Mouse (Mus musculus): ENCODE measurements around the gene Scyl1. TPM values are rescaled to one million over a fixed set of nuclear protein-coding genes. Genes with fewer than 3 reads are reported as not detected.

Gene Scyl1
- polyA plus RNA-seq, 1 experiment from 2014 or later = 58.6 TPM

- WGBS = 62% methylated on average over 7 of the region's 7 CpGs
- peaks cover 43% of the 10 kb centered on the region for H3K4me1 ChIP-seq (replicated peaks; ENCODE audit: control insufficient read depth, insufficient read depth, low read length)
- no peak overlapping the region for H3K9ac ChIP-seq (ENCODE audit: low read depth, low read length)
- no peak overlapping the region for H3K4me2 ChIP-seq
- ATAC-seq (replicated peaks; ENCODE audit: low FRiP score) = no peak; the same call in 1 of the 2 replicates
- H3K4me3 ChIP-seq (ENCODE audit: low read depth, low read length) = no peak overlapping the region
- H3K27ac ChIP-seq (ENCODE audit: low read depth, low read length) = peak overlapping the region; percentile 26; the same call in 1 of the 2 replicates
- DNase-seq (ENCODE audit: low spot score) = no peak
- no peaks in the 10 kb centered on the region for H3K36me3 ChIP-seq (ENCODE audit: control insufficient read depth, insufficient read depth, low read length)
- no peaks in the 10 kb centered on the region for H3K9me3 ChIP-seq (ENCODE audit: control insufficient read depth, low read length)
- no peaks in the 10 kb centered on the region for H3K27me3 ChIP-seq (replicated peaks; ENCODE audit: control insufficient read depth, insufficient read depth, low read length)
These were observed 40.7 kb upstream of the Scyl1 start for GRCm38 (mm10) chr19:5811771-5812504.

GRCm38 (mm10) chr19:5810840-5811563 lies 39.8 kb upstream of the Scyl1 start:
- ATAC-seq (replicated peaks; ENCODE audit: low FRiP score) (no peak), DNase-seq (ENCODE audit: low spot score) (no peak)
- Histone ChIP-seq H3K27me3 (replicated peaks; ENCODE audit: control insufficient read depth, insufficient read depth, low read length) (no peaks in the 10 kb centered on the region), H3K36me3 (ENCODE audit: control insufficient read depth, insufficient read depth, low read length) (no peaks in the 10 kb centered on the region), H3K4me2 (no peak overlapping the region), H3K4me1 (replicated peaks; ENCODE audit: control insufficient read depth, insufficient read depth, low read length) (peaks cover 50% of the 10 kb centered on the region), H3K27ac (ENCODE audit: low read depth, low read length) (peak overlapping the region; percentile 59; the same call in 1 of the 2 replicates), H3K4me3 (ENCODE audit: low read depth, low read length) (no peak overlapping the region), H3K9ac (ENCODE audit: low read depth, low read length) (no peak overlapping the region), H3K9me3 (ENCODE audit: control insufficient read depth, low read length) (no peaks in the 10 kb centered on the region)
- WGBS = 67% methylated on average over 9 of the region's 9 CpGs

- H3K4me2 ChIP-seq = peak overlapping the region; percentile 20; the same call in 1 of the 2 replicates
- peak overlapping the region; percentile 34; the same call in 1 of the 2 replicates for H3K9ac ChIP-seq (ENCODE audit: low read depth, low read length)
- 46% methylated on average over 11 of the region's 11 CpGs for WGBS
- ATAC-seq (replicated peaks; ENCODE audit: low FRiP score) (no peak), DNase-seq (ENCODE audit: low spot score) (no peak)
- H3K4me3 ChIP-seq (ENCODE audit: low read depth, low read length) = no peak overlapping the region
- H3K9me3 ChIP-seq (ENCODE audit: control insufficient read depth, low read length) = no peaks in the 10 kb centered on the region
- H3K27me3 ChIP-seq (replicated peaks; ENCODE audit: control insufficient read depth, insufficient read depth, low read length) = no peaks in the 10 kb centered on the region
- peaks cover 53% of the 10 kb centered on the region for H3K4me1 ChIP-seq (replicated peaks; ENCODE audit: control insufficient read depth, insufficient read depth, low read length)
- no peaks in the 10 kb centered on the region for H3K36me3 ChIP-seq (ENCODE audit: control insufficient read depth, insufficient read depth, low read length)
- H3K27ac ChIP-seq (ENCODE audit: low read depth, low read length) = peak overlapping the region; percentile 59; the same call in 1 of the 2 replicates
These were observed 39.1 kb upstream of the Scyl1 start for GRCm38 (mm10) chr19:5810103-5810839.

- no peaks in the 10 kb centered on the region for H3K27me3 ChIP-seq (replicated peaks; ENCODE audit: control insufficient read depth, insufficient read depth, low read length)
- ATAC-seq (replicated peaks; ENCODE audit: low FRiP score) = no peak
- no peak for DNase-seq (ENCODE audit: low spot score)
- H3K27ac ChIP-seq (ENCODE audit: low read depth, low read length) = peak overlapping the region; percentile 48; the same call in 1 of the 2 replicates
- H3K36me3 ChIP-seq (ENCODE audit: control insufficient read depth, insufficient read depth, low read length) = no peaks in the 10 kb centered on the region
- no peak overlapping the region for H3K4me3 ChIP-seq (ENCODE audit: low read depth, low read length)
- peak overlapping the region; percentile 34; the same call in 1 of the 2 replicates for H3K9ac ChIP-seq (ENCODE audit: low read depth, low read length)
- WGBS = 65% methylated on average over 7 of the region's 7 CpGs
- peak overlapping the region; percentile 20; the same call in 1 of the 2 replicates for H3K4me2 ChIP-seq
- peaks cover 59% of the 10 kb centered on the region for H3K4me1 ChIP-seq (replicated peaks; ENCODE audit: control insufficient read depth, insufficient read depth, low read length)
- H3K9me3 ChIP-seq (ENCODE audit: control insufficient read depth, low read length) = no peaks in the 10 kb centered on the region
These were observed 38.5 kb upstream of the Scyl1 start for GRCm38 (mm10) chr19:5809712-5810089.

GRCm38 (mm10) chr19:5808955-5809711 lies 37.9 kb upstream of the Scyl1 start:
- DNase-seq (ENCODE audit: low spot score) (no peak), ATAC-seq (replicated peaks; ENCODE audit: low FRiP score) (no peak)
- Histone ChIP-seq H3K9me3 (ENCODE audit: control insufficient read depth, low read length) (no peaks in the 10 kb centered on the region), H3K36me3 (ENCODE audit: control insufficient read depth, insufficient read depth, low read length) (no peaks in the 10 kb centered on the region), H3K4me2 (no peak overlapping the region), H3K9ac (ENCODE audit: low read depth, low read length) (no peak overlapping the region), H3K4me1 (replicated peaks; ENCODE audit: control insufficient read depth, insufficient read depth, low read length) (peaks cover 64% of the 10 kb centered on the region), H3K27ac (ENCODE audit: low read depth, low read length) (no peak overlapping the region; the same call in 1 of the 2 replicates), H3K27me3 (replicated peaks; ENCODE audit: control insufficient read depth, insufficient read depth, low read length) (no peaks in the 10 kb centered on the region), H3K4me3 (ENCODE audit: low read depth, low read length) (no peak overlapping the region)
- 76% methylated on average over 14 of the region's 14 CpGs for WGBS

GRCm38 (mm10) chr19:5807740-5808139 lies 36.5 kb upstream of the Scyl1 start:
- no peak for ATAC-seq (replicated peaks; ENCODE audit: low FRiP score)
- Histone ChIP-seq H3K4me1 (replicated peaks; ENCODE audit: control insufficient read depth, insufficient read depth, low read length) (peaks cover 68% of the 10 kb centered on the region), H3K9ac (ENCODE audit: low read depth, low read length) (no peak overlapping the region), H3K9me3 (ENCODE audit: control insufficient read depth, low read length) (no peaks in the 10 kb centered on the region), H3K27ac (ENCODE audit: low read depth, low read length) (0 out of 2 replicates have a peak overlapping the region, but pooled peaks have one; percentile 84), H3K27me3 (replicated peaks; ENCODE audit: control insufficient read depth, insufficient read depth, low read length) (no peaks in the 10 kb centered on the region), H3K4me2 (no peak overlapping the region), H3K36me3 (ENCODE audit: control insufficient read depth, insufficient read depth, low read length) (no peaks in the 10 kb centered on the region), H3K4me3 (ENCODE audit: low read depth, low read length) (no peak overlapping the region)
- 68% methylated on average over 3 of the region's 3 CpGs for WGBS
- DNase-seq (ENCODE audit: low spot score) = no peak

- no peaks in the 10 kb centered on the region for H3K36me3 ChIP-seq (ENCODE audit: control insufficient read depth, insufficient read depth, low read length)
- 23% methylated on average over 6 of the region's 6 CpGs for WGBS
- no peaks in the 10 kb centered on the region for H3K27me3 ChIP-seq (replicated peaks; ENCODE audit: control insufficient read depth, insufficient read depth, low read length)
- DNase-seq (ENCODE audit: low spot score) (no peak), ATAC-seq (replicated peaks; ENCODE audit: low FRiP score) (no peak)
- no peak overlapping the region for H3K4me3 ChIP-seq (ENCODE audit: low read depth, low read length)
- H3K27ac ChIP-seq (ENCODE audit: low read depth, low read length) = peak overlapping the region; percentile 84
- H3K9ac ChIP-seq (ENCODE audit: low read depth, low read length) = peak overlapping the region; percentile 46
- peaks cover 59% of the 10 kb centered on the region for H3K4me1 ChIP-seq (replicated peaks; ENCODE audit: control insufficient read depth, insufficient read depth, low read length)
- no peaks in the 10 kb centered on the region for H3K9me3 ChIP-seq (ENCODE audit: control insufficient read depth, low read length)
- H3K4me2 ChIP-seq = peak overlapping the region; percentile 53
These were observed 35.6 kb upstream of the Scyl1 start for GRCm38 (mm10) chr19:5806809-5807205.

Measured in liver, embryonic 11.5 days (tissue).